Mouse (Mus musculus) megakaryocyte-erythroid progenitor cell, adult 5-6 weeks (primary cell): ENCODE data around the gene Tbx6. TPM values are rescaled to one million over a fixed set of nuclear protein-coding genes. Genes with fewer than 3 reads are reported as not detected.

Experiments used
- ATAC-seq: replicated peaks from 2 replicates; pipeline ENCODE4 v1.8.0; 2016; ENCODE audit warnings: mild to moderate bottlenecking, inconsistent platforms; ENCODE audit not compliant: severe bottlenecking, poor library complexity, low FRiP score, low TSS enrichment
- total RNA-seq, 2 experiments: library from RNA; stranded (forward) in 1 of 2; stranded (reverse) in 1 of 2; fragments of 200-1000, 215-1000 nt in 1 of 2; fragments of >200 nt in 1 of 2; fragmentation: Nextera tagmentation in 1 of 2; gene quantifications; 2 replicates each; pipeline ENCODE4 v1.2.3; 2014 to 2017

Gene Tbx6
- total RNA-seq, 2 experiments from 2014 or later, result 3.1 TPM; not detected in 1

- peak; percentile 89 for ATAC-seq
Observed at GRCm38 (mm10) chr7:126791851-126792720, 10.8 kb downstream of the Tbx6 start, which contains the start of gene Ppp4c. Gene Ppp4c, minus strand, starts transcription at chr7:126792496.

- no peak for ATAC-seq
Observed at GRCm38 (mm10) chr7:126792721-126793443, 11.6 kb downstream of the Tbx6 start.

- no peak for ATAC-seq
Observed at GRCm38 (mm10) chr7:126793456-126794270, 12.4 kb downstream of the Tbx6 start.

- ATAC-seq, result no peak
Observed at GRCm38 (mm10) chr7:126794271-126794605, 13.0 kb downstream of the Tbx6 start.

- no peak for ATAC-seq
Observed at GRCm38 (mm10) chr7:126795387-126796317, 14.4 kb downstream of the Tbx6 start.

- ATAC-seq, result 0 out of 2 replicates have a peak, but pooled peaks have one; percentile 9
Observed at GRCm38 (mm10) chr7:126796350-126796932, 15.2 kb downstream of the Tbx6 start.

- ATAC-seq, result peak; percentile 28
Observed at GRCm38 (mm10) chr7:126797411-126798126, 16.3 kb downstream of the Tbx6 start, which contains the start of gene Fam57b. Gene Fam57b, plus strand, starts transcription at chr7:126797668.

GRCm38 (mm10) chr7:126798127-126799049, 17.1 kb downstream of the Tbx6 start:
- peak; percentile 3; the same call in 1 of the 2 replicates for ATAC-seq

- peak; percentile 81 for ATAC-seq
Observed at GRCm38 (mm10) chr7:126799050-126799467, 17.8 kb downstream of the Tbx6 start.

- ATAC-seq, result peak; percentile 52
Observed at GRCm38 (mm10) chr7:126799468-126800268, 18.4 kb downstream of the Tbx6 start.

- ATAC-seq, result no peak
Observed at GRCm38 (mm10) chr7:126800269-126801056, 19.2 kb downstream of the Tbx6 start.

- ATAC-seq, result no peak
Observed at GRCm38 (mm10) chr7:126801057-126801422, 19.8 kb downstream of the Tbx6 start.

- no peak for ATAC-seq
Observed at GRCm38 (mm10) chr7:126802134-126802889, 21.0 kb downstream of the Tbx6 start.

- no peak for ATAC-seq
Observed at GRCm38 (mm10) chr7:126803181-126803580, 21.9 kb downstream of the Tbx6 start.
